Mouse (Mus musculus) mature B cell (primary cell): ENCODE results near the gene Sema4a.

Experiments
- in situ Hi-C: fragments of 300-500 bp; cut with MboI; formaldehyde crosslinking; loops from 2 replicates; pipeline ENCODE4 v1.14.3; 2019

Sema4a gene

GRCm38 (mm10) chr3:88460983-88461696 is at the start of gene Sema4a:
Sema4a (minus strand) TSS chr3:88461182.
- in situ Hi-C loops, result loop anchor here (5.0 kb wide), 1 partner anchor 54 kb away; no protein-coding TSS in a partner anchor

GRCm38 (mm10) chr3:88509692-88510420 is 48.9 kb upstream of the Sema4a start, which contains the start of gene Lmna:
Lmna (minus strand) TSS chr3:88509956.
- in situ Hi-C loops, result no loop called here

- in situ Hi-C loops, result no loop called here
Measured at GRCm38 (mm10) chr3:88509250-88509649, 48.3 kb upstream of the Sema4a start.

GRCm38 (mm10) chr3:88505765-88506164 is 44.8 kb upstream of the Sema4a start:
- in situ Hi-C loops, result no loop called here

- in situ Hi-C loops, result no loop called here
Measured at GRCm38 (mm10) chr3:88505081-88505480, 44.1 kb upstream of the Sema4a start.

GRCm38 (mm10) chr3:88503881-88504746 is 43.1 kb upstream of the Sema4a start:
- in situ Hi-C loops, result no loop called here

- in situ Hi-C loops, result no loop called here
Measured at GRCm38 (mm10) chr3:88503505-88503863, 42.5 kb upstream of the Sema4a start.

- in situ Hi-C loops, result no loop called here
Measured at GRCm38 (mm10) chr3:88502641-88503504, 41.9 kb upstream of the Sema4a start.

GRCm38 (mm10) chr3:88502031-88502571 is 41.1 kb upstream of the Sema4a start:
- in situ Hi-C loops, result no loop called here

GRCm38 (mm10) chr3:88501366-88502030 is 40.5 kb upstream of the Sema4a start:
- in situ Hi-C loops, result no loop called here

- in situ Hi-C loops, result no loop called here
Measured at GRCm38 (mm10) chr3:88500655-88501365, 39.8 kb upstream of the Sema4a start.

GRCm38 (mm10) chr3:88500087-88500486 is 39.1 kb upstream of the Sema4a start:
- in situ Hi-C loops, result no loop called here

- in situ Hi-C loops, result no loop called here
Measured at GRCm38 (mm10) chr3:88499580-88499979, 38.6 kb upstream of the Sema4a start.

- in situ Hi-C loops, result no loop called here
Measured at GRCm38 (mm10) chr3:88495741-88496415, 34.9 kb upstream of the Sema4a start.

GRCm38 (mm10) chr3:88494836-88495628 is 34.0 kb upstream of the Sema4a start:
- in situ Hi-C loops, result no loop called here

GRCm38 (mm10) chr3:88493706-88494582 is 33.0 kb upstream of the Sema4a start:
- in situ Hi-C loops, result no loop called here

- in situ Hi-C loops, result no loop called here
Measured at GRCm38 (mm10) chr3:88487396-88487795, 26.4 kb upstream of the Sema4a start.
